Mouse (Mus musculus): ENCODE results near the gene Mpig6b.

- TF ChIP-seq CTCF (IDR thresholded peaks at IDR 0.05; ENCODE audit: control insufficient read depth, insufficient read depth, insufficient replicate concordance, low read depth, low read length) (no peak), POLR2A (IDR thresholded peaks at IDR 0.05; ENCODE audit: control insufficient read depth, low read depth, low read length) (no peak)
Observed at GRCm38 (mm10) chr17:35104754-35105153, 38.8 kb upstream of the Mpig6b start.
